Mouse (Mus musculus) CH12.LX (cell line): ENCODE measurements at regions not wholly inside any gene's neighbourhood (a gene's known extent, or its start where the extent isn't known, plus 50 kb on each side); places are given as distances from the start of the nearest gene placed in this dataset.

Source experiments
- CTCF ChIP-seq, 2 experiments: IDR thresholded peaks in 1 of 2; conservative IDR thresholded peaks in 1 of 2; 2 replicates each; pipeline ENCODE4 v1.5.1; 2011 to 2012; ENCODE audit warnings: low read depth in 2 of 2, low read length in 2 of 2, improper control_type of control experiment in 1 of 2, inconsistent platforms in 1 of 2, mild to moderate bottlenecking in 1 of 2, moderate library complexity in 1 of 2
- EP300 ChIP-seq: IDR thresholded peaks from 2 replicates; pipeline ENCODE4 v1.6.1; 2011; ENCODE audit warnings: low read length, improper control_type of control experiment
- GABPA ChIP-seq: IDR thresholded peaks from 2 replicates; pipeline ENCODE4 v1.6.1; 2012; ENCODE audit warnings: low read depth, low read length, improper control_type of control experiment, inconsistent platforms; ENCODE audit not compliant: insufficient replicate concordance
- JUND ChIP-seq: conservative IDR thresholded peaks from 2 replicates; pipeline ENCODE4 v1.6.1; 2011; ENCODE audit warnings: low read depth, low read length, improper control_type of control experiment
- KAT2A ChIP-seq: IDR thresholded peaks from 2 replicates; pipeline ENCODE4 v1.6.1; 2012; ENCODE audit warnings: low read length, improper control_type of control experiment, inconsistent platforms; ENCODE audit not compliant: insufficient replicate concordance
- MAX ChIP-seq: IDR thresholded peaks from 2 replicates; pipeline ENCODE4 v1.6.1; 2011; ENCODE audit warnings: low read length, improper control_type of control experiment
- MYC ChIP-seq: IDR thresholded peaks from 2 replicates; pipeline ENCODE4 v1.6.1; 2011; ENCODE audit warnings: low read depth, mild to moderate bottlenecking, improper control_type of control experiment, low read length
- NRF1 ChIP-seq: IDR thresholded peaks from 2 replicates; pipeline ENCODE4 v1.6.1; 2014; ENCODE audit warnings: low read depth, mild to moderate bottlenecking, inconsistent platforms, low read length, improper control_type of control experiment, moderate library complexity
- POLR2A ChIP-seq: IDR thresholded peaks from 2 replicates; pipeline ENCODE4 v1.6.1; 2011; ENCODE audit warnings: low read depth, mild to moderate bottlenecking, improper control_type of control experiment, low read length
- USF2 ChIP-seq: conservative IDR thresholded peaks from 2 replicates; pipeline ENCODE4 v1.6.1; 2011; ENCODE audit warnings: low read depth, low read length, improper control_type of control experiment

- TF ChIP-seq MAX (no peak), EP300 (no peak), CTCF (conservative IDR thresholded peaks at IDR 0.05 in 1 of 2, IDR thresholded peaks at IDR 0.05 in 1 of 2; ENCODE audit: low read depth in 2 of 2, low read length in 2 of 2) (no peak), NRF1 (no peak), GABPA (no peak), POLR2A (no peak), KAT2A (no peak), JUND (no peak), MYC (no peak), USF2 (no peak)
Measured at GRCm38 (mm10) chr1:167928060-167928467, 239.0 kb downstream of the Lmx1a start.
